Mouse (Mus musculus) liver, adult 10 weeks (tissue): ENCODE results near the gene Krt1. TPM values are rescaled to one million over a fixed set of nuclear protein-coding genes. Genes with fewer than 3 reads are reported as not detected.

Experiments used
- polyA plus RNA-seq: library from polyadenylated mRNA; stranded (reverse); fragments of 350-450 nt; fragmentation: Illumina TruSeq; extraction: RNeasy Lipid Tissue Mini Kit (QIAGEN cat#74804); gene quantifications from one replicate; pipeline ENCODE4 v1.2.3, GENCODE M21; 2014; ENCODE audit warnings: low read depth, low replicate concordance

Krt1 gene
- polyA plus RNA-seq = not detected

GRCm38 (mm10) chr15:101850694-101851093 is at the start of gene Krt1:
Krt1 (minus strand) TSS chr15:101850794.

DNA sequence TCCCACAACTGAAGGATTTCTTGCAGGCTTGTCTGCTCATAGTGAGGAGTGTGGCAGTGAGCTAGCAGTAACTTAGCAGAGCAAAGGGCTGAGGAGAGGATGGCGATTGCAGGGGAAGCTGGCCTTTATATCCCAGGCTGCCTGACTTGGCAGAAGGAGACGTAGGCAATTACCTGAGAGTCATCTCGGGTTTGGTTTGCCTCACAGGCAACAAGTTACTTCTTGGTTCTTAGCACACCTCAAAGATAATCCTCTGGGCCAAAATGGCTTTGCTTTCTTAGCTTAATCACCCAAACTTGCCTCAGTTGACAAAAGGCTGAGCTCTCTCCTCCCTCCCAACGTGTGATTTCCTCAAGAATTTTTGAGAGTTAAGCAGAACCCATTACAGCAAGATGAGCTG is 42.2 kb upstream of the Krt1 start, which contains the start of gene Krt76:
Gene Krt76, minus strand, starts transcription at position 101 of the 400 bp plus-strand sequence.

DNA sequence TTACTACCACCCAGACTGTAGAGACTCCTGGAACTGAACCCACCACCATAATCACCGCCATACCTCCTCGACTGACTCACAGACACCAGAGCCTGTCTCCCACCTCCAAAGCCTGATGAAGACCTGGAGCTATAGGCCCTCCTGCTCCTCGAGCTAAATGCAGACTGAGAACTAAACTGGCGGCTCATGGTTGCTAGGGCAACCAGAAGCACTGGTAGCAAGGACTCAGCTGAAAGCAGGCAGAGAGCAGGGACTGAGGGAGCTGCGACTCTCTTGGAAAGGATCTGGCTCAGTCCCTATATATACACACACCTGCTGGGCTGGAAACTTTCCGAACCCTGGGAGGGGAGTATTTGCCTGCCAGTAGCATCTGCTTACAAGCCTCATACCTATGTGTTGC is 18.8 kb upstream of the Krt1 start, which contains the start of gene Krt77:
Gene Krt77, minus strand, starts transcription at position 275 of the 400 bp plus-strand sequence.

GRCm38 (mm10) chr15:101817875-101818274 is 32.7 kb downstream of the Krt1 start, which contains the start of gene Krt2:
Krt2 (minus strand) TSS chr15:101818169.

DNA sequence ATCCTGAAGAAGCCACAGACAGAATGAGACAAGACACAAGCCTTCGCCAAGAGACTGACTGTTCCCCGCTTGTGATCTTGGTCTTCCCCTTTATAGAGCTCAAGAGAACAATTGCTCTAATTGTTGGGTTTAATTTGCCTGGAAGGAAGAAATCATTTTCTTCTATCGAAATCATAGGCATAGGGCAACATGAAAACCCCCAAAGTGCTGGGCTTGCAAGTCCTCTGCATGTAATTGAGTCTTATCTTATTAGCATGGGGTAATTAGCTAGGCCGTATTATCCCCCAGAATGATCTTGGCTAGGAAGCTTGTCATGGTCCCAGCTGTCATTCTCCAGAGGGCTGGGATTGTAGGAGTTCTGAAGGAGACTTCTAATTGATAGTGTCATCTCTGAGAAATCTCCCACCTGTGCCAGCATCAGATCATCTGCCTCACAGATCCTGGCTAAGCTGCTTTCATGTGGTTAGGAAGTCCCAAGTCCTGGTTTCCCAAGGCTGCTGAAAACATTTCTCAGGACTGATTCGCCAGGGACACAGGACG is 48.2 kb downstream of the Krt1 start, which contains the start of gene Krt73:
Gene Krt73, minus strand, starts transcription at position 51 of the 540 bp plus-strand sequence.

Other genes starting within 250 kb of the Krt1 start
- gene Gm5414, start 222.6 kb downstream of the Krt1 start, polyA plus RNA-seq = not detected
- gene Gm5478, start 203.4 kb downstream of the Krt1 start, polyA plus RNA-seq = not detected
- gene Krt6b, start 170.5 kb downstream of the Krt1 start, polyA plus RNA-seq = not detected
- gene Krt6a, start 156.5 kb downstream of the Krt1 start, polyA plus RNA-seq = not detected
- not detected for gene Krt5, start 137.9 kb downstream of the Krt1 start, polyA plus RNA-seq
- not detected for gene Krt71, start 107.7 kb downstream of the Krt1 start, polyA plus RNA-seq
- gene Krt72, start 64.3 kb downstream of the Krt1 start, polyA plus RNA-seq = not detected
- gene Krt73, start 48.4 kb downstream of the Krt1 start, polyA plus RNA-seq = not detected
- not detected for gene Krt2, start 32.6 kb downstream of the Krt1 start, polyA plus RNA-seq
- gene Krt77, start 18.9 kb upstream of the Krt1 start, polyA plus RNA-seq = not detected
- not detected for gene Krt76, start 42.1 kb upstream of the Krt1 start, polyA plus RNA-seq
- not detected for gene Krt4, start 73.9 kb upstream of the Krt1 start, polyA plus RNA-seq
- not detected for gene Krt79, start 89.5 kb upstream of the Krt1 start, polyA plus RNA-seq
- gene Krt78, start 103.5 kb upstream of the Krt1 start, polyA plus RNA-seq = not detected
- gene Krt8, start 153.7 kb upstream of the Krt1 start, polyA plus RNA-seq = 16.7 TPM
- gene Krt18, start 177.4 kb upstream of the Krt1 start, polyA plus RNA-seq = 19.0 TPM
- gene Eif4b, start 223.0 kb upstream of the Krt1 start, polyA plus RNA-seq = 130 TPM
- 17.7 TPM for gene Tns2, start 249.6 kb upstream of the Krt1 start, polyA plus RNA-seq